Mouse (Mus musculus) spleen, postnatal 10 days (tissue): ENCODE data around the gene Prickle1.

Source experiments
- DNase-seq, 2 experiments: peaks; one replicate each; pipeline ENCODE4 v3.0.0; 2021 to 2022; ENCODE audit warnings: low spot score in 2 of 2

Gene Prickle1

GRCm38 (mm10) chr15:93554203-93554851 lies 41.4 kb downstream of the Prickle1 start:
- no peak for DNase-seq

GRCm38 (mm10) chr15:93552169-93552568 lies 43.5 kb downstream of the Prickle1 start:
- peak; percentile 26 to 69 for DNase-seq

GRCm38 (mm10) chr15:93548297-93548696 lies 47.4 kb downstream of the Prickle1 start:
- DNase-seq = no peak

GRCm38 (mm10) chr15:93539415-93539814 lies 56.3 kb downstream of the Prickle1 start:
- no peak for DNase-seq

GRCm38 (mm10) chr15:93538551-93539205 lies 57.0 kb downstream of the Prickle1 start:
- DNase-seq = no peak

GRCm38 (mm10) chr15:93537745-93538144 lies 57.9 kb downstream of the Prickle1 start:
- no peak for DNase-seq

GRCm38 (mm10) chr15:93536191-93536590 lies 59.5 kb downstream of the Prickle1 start:
- DNase-seq = no peak

- DNase-seq = no peak
Observed at GRCm38 (mm10) chr15:93530703-93531032, 65.0 kb downstream of the Prickle1 start.

- DNase-seq = no peak
Observed at GRCm38 (mm10) chr15:93529831-93530702, 65.6 kb downstream of the Prickle1 start.

GRCm38 (mm10) chr15:93525305-93525917 lies 70.3 kb downstream of the Prickle1 start:
- no peak for DNase-seq

GRCm38 (mm10) chr15:93521787-93522180 lies 73.9 kb downstream of the Prickle1 start:
- DNase-seq = no peak

- DNase-seq = no peak
Observed at GRCm38 (mm10) chr15:93521088-93521786, 74.5 kb downstream of the Prickle1 start.

GRCm38 (mm10) chr15:93519836-93520826 lies 75.6 kb downstream of the Prickle1 start:
- DNase-seq = no peak

- peak; percentile 83 to 89 for DNase-seq
Observed at GRCm38 (mm10) chr15:93518941-93519835, 76.5 kb downstream of the Prickle1 start.

GRCm38 (mm10) chr15:93518143-93518902 lies 77.4 kb downstream of the Prickle1 start:
- peak in 1 of 2 experiments; percentile 11 for DNase-seq

GRCm38 (mm10) chr15:93517022-93517565 lies 78.6 kb downstream of the Prickle1 start:
- DNase-seq = no peak

GRCm38 (mm10) chr15:93515316-93515715 lies 80.4 kb downstream of the Prickle1 start:
- DNase-seq = no peak

- DNase-seq = peak in 1 of 2 experiments; percentile 9
Observed at GRCm38 (mm10) chr15:93513939-93514341, 81.8 kb downstream of the Prickle1 start.
